Mouse (Mus musculus) urinary bladder, adult 18-20 months (tissue): Measurements from ENCODE around the gene Birc2.

ENCODE experiments used
- DNase-seq, 2 experiments: peaks; one replicate each; pipeline ENCODE4 v3.0.0; 2022; ENCODE audit warnings: low spot score in 2 of 2, mixed read lengths in 2 of 2

The Birc2 gene

GRCm38 (mm10) chr9:7846667-7847199 is 9.9 kb upstream of the Birc2 start:
- DNase-seq = no peak

- no peak for DNase-seq
Measured at GRCm38 (mm10) chr9:7845216-7845895, 8.5 kb upstream of the Birc2 start.

- DNase-seq = no peak
Measured at GRCm38 (mm10) chr9:7841221-7841620, 4.4 kb upstream of the Birc2 start.

DNA sequence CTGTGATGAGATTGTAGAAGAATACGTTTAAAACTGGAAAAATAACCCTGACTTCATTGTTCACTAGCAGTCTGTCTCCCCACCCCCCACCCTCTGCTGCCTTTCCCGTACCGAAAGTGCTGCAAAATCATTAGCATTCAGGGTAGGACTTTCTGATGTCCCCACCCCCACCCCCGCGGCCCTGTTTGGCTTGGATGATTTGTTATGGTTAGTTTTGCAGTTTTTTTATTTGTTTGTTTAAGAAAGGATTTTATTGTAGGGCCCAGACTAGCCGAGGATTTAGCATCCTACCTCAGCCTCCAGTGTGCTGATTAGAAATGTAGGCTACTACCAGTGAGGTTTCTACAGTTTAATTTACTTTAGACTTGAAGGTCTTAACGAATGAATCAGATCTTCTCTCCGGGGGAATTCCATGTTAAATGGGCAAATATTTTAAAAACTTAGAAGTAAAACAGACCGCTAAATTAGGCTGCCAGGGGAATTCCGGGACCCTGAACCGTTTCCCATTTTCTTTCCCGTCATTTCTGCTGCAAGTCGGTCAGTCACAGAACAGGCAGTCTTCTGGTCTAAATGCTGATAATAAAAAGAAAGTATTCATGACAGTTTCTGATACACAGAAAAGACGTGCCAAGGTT is 1.1 kb upstream of the Birc2 start:
- DNase-seq = no peak

- peak in 1 of 2 experiments; percentile 15 for DNase-seq
Measured at GRCm38 (mm10) chr9:7836331-7836730, 533 bp downstream of the Birc2 start.

DNA sequence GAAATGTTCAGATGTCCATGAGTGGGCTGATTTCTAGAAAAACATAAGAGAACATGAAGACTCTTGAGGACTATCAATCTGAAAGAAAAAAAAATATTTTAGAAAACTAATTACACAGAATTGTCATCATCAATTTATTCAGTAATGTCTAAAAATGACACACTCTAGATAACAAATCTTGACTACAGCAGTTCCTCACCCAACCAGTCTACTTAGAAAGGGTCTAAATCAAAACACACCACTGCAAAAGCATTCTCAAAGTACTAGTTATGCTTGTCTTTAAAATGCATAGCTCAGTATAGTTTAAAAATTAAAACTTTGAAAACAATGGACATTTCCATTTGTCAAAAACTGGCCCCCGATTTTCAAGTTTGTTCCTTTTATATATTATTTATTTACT is 1.6 kb downstream of the Birc2 start:
- DNase-seq = no peak

DNA sequence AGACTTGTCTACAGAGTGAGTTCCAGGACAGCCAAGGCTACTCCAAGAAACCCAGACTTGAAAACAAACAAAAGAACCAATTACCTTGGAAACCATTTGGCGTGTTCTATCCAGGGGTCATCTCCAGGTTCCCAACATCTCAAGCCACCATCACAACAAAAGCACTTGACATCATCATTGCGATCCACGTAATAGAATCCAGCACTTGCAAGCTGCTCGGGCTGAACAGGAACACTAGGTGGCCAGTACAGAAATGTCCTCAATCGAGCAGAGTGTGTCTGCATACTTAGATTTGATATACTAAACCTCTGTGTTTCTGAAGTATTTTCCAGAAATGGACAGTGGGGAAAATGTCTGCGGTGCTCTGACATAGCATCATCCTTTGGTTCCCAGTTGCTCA is 3.4 kb downstream of the Birc2 start:
- no peak for DNase-seq

DNA sequence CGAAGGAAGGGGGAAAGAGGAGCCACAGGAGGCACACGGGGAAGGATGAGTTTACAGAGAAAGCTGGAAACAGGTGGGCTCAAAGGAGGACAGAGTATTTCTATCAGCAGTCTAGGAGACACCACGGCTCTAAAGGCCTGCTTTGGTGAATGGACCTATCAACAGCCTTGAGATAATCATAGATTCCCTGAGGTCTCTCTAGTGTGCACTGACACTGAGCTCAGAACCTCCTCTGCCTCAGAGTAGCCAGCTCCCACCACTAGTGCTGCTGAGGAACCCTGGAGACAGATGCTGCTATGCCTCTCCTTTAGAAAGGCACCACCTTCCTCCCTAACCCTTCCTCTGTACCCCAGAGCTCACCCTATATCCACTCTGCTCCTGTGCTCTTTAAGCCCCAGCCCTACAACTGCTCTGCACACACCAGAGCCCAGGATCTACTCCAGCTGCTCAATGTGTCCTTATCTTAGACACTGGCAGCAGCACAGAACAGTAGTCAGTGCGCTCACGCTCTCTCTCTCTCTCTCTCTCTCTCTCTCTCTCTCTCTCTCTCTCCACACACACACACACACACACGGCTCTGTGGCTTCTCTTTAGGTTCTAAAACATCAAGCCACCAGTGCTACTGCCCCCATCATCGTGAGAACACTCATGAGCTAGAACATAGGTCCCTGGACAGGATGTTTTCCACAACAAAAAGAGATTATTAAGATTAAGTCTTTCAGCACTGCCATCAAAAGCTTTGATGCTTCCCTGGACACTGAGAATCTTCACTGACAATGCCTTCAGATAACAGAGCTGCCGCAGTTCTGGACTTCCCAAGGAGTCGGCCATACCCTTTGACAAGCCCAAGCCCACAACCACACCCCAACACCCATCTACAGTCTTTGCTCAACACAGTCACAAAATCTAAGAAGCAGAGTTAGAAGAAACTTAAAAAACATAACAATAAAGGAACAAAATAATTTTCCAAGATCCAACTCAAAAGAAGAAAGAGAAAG is 7.0 kb downstream of the Birc2 start:
- DNase-seq = no peak

DNA sequence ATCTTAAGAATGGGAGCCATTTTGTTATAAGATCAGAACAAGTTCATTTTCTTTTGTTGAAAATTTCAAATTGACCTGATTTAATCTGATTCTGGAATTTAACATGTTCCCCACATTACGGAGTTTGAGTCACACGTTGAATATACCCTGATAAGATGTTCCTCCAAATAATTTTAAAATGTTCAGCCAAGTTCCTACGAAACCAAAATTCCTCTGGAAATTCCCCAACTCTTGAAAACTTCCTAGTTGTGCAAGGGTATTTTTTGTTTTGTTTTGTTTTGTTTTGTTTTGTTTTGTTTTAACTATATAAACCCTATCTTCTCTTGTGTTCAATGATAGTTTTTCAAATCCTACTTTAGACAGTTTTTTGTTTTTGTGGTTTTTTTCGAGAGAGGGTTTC is 8.2 kb downstream of the Birc2 start:
- DNase-seq = no peak

- no peak for DNase-seq
Measured at GRCm38 (mm10) chr9:7824916-7825315, 11.9 kb downstream of the Birc2 start.

GRCm38 (mm10) chr9:7822758-7823157 is 14.1 kb downstream of the Birc2 start:
- DNase-seq = no peak

DNA sequence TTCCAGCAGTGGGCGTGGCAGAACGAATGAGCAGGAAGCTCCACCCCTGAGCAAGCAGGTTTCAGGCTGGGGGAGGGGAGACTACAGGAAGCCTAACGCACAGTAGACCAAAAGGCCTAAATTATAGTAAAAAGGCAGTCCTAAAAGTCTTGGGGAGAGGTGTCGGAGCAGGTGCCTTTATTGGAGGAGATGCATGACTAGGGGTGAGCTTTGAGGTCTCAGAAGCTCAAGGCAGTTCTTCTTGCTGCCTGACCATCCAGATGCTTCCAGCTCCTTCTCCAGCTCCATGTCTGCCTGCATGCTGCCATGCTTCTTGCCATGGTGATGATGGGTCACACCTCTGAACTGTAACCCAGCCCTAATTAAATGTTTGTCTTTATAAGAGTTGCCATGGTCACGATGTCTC is 31.8 kb downstream of the Birc2 start:
- DNase-seq = no peak

- no peak for DNase-seq
Measured at GRCm38 (mm10) chr9:7798555-7798954, 38.3 kb downstream of the Birc2 start.

- no peak for DNase-seq
Measured at GRCm38 (mm10) chr9:7797542-7797941, 39.3 kb downstream of the Birc2 start.

DNA sequence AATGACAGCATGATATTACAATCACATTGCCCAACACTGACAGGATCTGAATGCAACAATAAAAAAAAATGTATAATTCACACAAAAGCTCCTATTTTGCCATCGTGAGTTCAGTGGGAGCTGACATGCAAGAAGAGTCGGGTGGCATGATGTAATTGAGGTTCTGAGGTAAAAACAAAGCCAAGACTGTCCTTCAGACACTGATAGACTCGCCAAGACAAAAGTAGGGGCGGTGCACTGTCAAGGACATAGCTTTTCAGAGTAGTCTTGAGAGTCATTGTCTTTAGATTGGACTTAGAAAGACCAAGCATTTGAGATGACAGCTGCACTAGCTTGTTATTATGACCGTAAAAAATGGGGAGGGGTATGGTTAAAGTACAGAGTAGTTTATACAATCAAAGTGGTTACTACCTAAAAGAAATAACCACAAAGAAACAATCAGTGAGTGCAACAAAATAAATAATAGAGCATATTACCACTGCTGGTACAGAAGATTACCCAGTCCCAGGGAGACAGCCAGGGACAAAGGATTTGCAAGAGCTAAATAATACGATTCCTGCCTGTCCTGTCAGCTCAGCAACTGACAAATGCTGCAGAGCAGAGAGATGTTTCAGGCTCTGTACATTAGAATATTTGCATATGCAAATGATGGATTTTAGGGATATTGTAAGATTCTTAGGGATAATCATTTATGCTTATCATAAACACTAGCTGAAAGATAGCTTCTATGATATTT is 40.6 kb downstream of the Birc2 start:
- no peak for DNase-seq

DNA sequence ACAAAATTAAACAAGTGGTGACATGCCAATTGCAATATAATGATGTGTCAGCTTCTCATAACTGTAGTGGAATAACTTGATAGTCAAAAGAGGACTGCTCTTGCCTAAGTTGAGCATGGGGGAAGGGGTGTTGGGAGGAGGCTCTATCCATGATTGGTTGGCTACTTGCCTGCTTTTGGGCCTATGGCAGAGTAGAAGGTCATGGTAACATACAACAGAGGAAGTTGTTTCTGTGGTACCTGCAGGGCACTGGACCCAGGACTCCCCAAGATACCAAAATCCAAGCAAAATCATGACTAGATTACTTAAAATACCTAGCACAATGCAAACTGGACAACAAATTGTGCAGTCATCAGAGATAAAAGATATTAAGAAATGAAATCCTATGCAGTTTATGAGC is 41.3 kb downstream of the Birc2 start:
- no peak for DNase-seq

DNA sequence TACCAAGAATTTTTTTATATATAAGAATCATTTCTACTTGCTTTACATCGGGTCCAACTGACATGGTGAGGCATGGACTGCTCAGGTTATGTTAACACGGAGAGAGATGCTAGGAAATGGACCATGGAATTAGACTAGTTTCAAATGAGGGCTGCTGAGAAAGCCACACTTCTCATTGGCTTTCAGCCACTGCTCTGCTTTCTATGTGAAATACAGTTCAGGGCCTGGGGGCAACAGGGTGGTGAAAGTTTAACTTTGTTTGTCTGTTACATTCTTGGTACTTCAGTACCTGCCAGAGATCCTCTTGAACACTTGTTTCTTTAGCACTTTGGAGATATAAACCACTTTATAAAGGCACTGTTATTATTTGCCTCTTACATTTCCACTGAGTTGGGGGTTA is 43.3 kb downstream of the Birc2 start:
- no peak for DNase-seq

DNA sequence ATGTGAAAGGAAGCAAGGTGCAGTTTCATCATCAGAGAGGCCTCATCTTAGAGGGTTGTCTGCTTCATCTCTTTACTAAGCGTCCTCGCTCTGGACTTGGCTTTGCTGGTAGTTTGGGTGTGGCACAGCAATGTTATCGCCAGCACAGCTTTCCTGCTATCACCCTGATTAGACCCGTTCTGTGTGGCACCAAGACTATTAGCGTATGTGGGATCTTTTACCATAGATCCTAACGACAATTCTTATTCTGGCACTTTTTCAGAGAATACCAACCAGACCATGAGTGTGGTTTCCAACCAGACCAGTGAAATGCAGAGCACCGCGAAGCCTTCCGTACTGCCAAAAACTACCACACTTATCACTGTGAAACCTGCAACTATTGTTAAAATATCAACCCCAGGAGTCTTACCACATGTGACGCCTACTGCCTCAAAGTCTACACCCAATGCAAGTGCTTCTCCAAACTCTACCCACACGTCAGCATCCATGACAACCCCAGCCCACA is 46.2 kb downstream of the Birc2 start:
- DNase-seq = no peak

GRCm38 (mm10) chr9:7789764-7790575 is 46.9 kb downstream of the Birc2 start:
- DNase-seq = no peak

- DNase-seq = no peak
Measured at GRCm38 (mm10) chr9:7788411-7788810, 48.5 kb downstream of the Birc2 start.
